Mouse (Mus musculus): ENCODE data around the gene Epsti1. TPM values are rescaled to one million over a fixed set of nuclear protein-coding genes. Genes with fewer than 3 reads are reported as not detected.

The Epsti1 gene
- polyA plus RNA-seq, 1 experiment from 2014 or later: not detected

DNA sequence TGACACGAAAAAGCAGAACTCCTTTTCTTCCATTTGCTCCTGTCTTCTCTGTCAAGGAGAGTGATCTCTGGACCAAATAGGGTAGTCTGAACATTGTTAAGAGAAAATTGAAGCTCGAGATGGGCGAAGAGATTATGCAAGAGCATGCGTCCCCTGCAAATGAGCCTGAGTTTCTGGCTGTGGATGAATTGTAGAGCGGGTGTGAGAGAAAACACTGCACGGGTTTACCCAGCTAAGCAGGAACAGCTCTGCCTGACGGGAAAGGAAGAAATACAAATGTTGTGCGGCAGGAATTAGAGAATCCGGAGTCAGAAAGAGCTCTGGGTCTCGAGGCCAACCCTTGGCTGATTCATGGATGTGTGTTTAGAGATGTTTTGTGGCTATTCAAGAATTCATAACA, 107.8 kb downstream of the Epsti1 start:
- Histone ChIP-seq H3K9me3 (replicated peaks; ENCODE audit: control insufficient read depth, low read length, poor library complexity, severe bottlenecking) (no peaks in the 10 kb centered on the region), H3K36me3 (ENCODE audit: control insufficient read depth, insufficient read depth, low read length) (no peaks in the 10 kb centered on the region), H3K4me2 (ENCODE audit: low read length) (no peak overlapping the region), H3K4me3 (ENCODE audit: low read depth, low read length) (no peak overlapping the region), H3K27me3 (ENCODE audit: control insufficient read depth, insufficient read depth, low read depth, low read length) (no peaks in the 10 kb centered on the region), H3K9ac (ENCODE audit: low read depth, low read length) (no peak overlapping the region), H3K27ac (ENCODE audit: low read length) (peak overlapping the region; percentile 31; the same call in 1 of the 2 replicates), H3K4me1 (ENCODE audit: control insufficient read depth, insufficient read depth, low read length) (peaks cover 5% of the 10 kb centered on the region)
- no peak for ATAC-seq
- WGBS: 62% methylated on average over 10 of the region's 10 CpGs

DNA sequence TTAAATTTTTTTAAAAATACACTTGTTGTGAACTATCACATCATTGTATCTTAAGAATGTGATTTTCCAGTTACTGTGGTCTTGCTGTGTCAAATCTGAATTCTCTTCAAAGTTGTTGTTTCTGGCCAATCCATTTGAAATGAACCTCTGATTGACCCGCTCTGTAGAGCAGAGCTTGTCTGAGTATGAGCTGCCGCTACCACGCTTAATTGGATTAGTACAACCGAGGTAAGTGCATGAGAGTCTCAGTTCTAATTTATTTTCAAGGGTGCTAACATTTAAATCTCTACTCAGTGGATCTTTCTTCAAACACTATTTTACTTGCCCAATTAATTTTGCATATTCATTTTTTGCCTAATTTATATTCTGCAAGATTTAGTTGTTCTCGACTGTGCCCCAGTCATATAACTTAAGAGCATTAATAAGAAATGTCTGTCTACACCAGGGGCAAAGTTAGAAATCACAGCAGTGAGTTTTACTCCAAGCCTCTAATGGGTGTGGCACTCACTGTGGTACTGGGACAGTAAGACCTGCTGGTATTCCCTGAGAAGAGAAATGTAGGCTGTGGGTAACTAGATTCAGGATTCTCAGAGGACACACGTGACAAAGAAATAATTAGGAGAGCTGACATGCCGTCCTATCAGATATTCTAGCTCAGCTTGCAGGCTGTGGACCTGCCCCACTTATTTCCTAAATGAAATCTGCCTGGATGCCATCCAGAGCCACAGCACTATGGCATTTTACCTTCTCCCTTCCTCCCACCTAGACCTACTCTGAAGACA, 111.7 kb downstream of the Epsti1 start:
- WGBS: 22% methylated on average over 7 of the region's 7 CpGs
- Histone ChIP-seq H3K27ac (ENCODE audit: low read length) (no peak overlapping the region), H3K36me3 (ENCODE audit: control insufficient read depth, insufficient read depth, low read length) (no peaks in the 10 kb centered on the region), H3K4me2 (ENCODE audit: low read length) (no peak overlapping the region), H3K4me1 (ENCODE audit: control insufficient read depth, insufficient read depth, low read length) (peaks cover 12% of the 10 kb centered on the region), H3K27me3 (ENCODE audit: control insufficient read depth, insufficient read depth, low read depth, low read length) (no peaks in the 10 kb centered on the region), H3K4me3 (ENCODE audit: low read depth, low read length) (no peak overlapping the region), H3K9me3 (replicated peaks; ENCODE audit: control insufficient read depth, low read length, poor library complexity, severe bottlenecking) (no peaks in the 10 kb centered on the region; the same call in 1 of the 2 replicates), H3K9ac (ENCODE audit: low read depth, low read length) (no peak overlapping the region)
- peak; percentile 69; the same call in 1 of the 2 replicates for ATAC-seq

DNA sequence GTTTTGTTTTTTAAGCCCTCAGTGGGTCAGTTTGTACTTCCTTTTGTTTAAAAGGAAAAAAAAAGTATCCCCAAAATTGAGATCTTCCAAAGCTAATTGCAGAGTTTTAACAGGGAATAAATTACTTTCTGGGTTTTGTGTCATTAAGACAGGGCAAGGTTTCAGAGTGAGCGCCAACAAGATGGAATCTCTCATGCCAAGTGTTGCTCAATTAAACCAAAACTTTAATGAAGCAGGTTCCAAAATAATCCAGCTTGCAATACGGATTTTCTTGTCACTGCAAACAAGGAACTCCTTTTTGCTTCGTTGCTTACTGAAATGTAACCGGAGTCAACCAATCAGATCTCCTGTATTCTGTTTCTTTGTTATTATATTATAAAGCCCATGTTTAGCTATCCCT, 112.4 kb downstream of the Epsti1 start:
- H3K4me1 ChIP-seq (ENCODE audit: control insufficient read depth, insufficient read depth, low read length): peaks cover 12% of the 10 kb centered on the region
- no peak overlapping the region for H3K4me2 ChIP-seq (ENCODE audit: low read length)
- no peak overlapping the region for H3K4me3 ChIP-seq (ENCODE audit: low read depth, low read length)
- no peak overlapping the region for H3K9ac ChIP-seq (ENCODE audit: low read depth, low read length)
- H3K36me3 ChIP-seq (ENCODE audit: control insufficient read depth, insufficient read depth, low read length): no peaks in the 10 kb centered on the region
- no peak overlapping the region for H3K27ac ChIP-seq (ENCODE audit: low read length)
- ATAC-seq: no peak
- whole genome bisulfite sequencing: 51% methylated on average over 4 of the region's 4 CpGs
- H3K27me3 ChIP-seq (ENCODE audit: control insufficient read depth, insufficient read depth, low read depth, low read length): no peaks in the 10 kb centered on the region
- no peaks in the 10 kb centered on the region; the same call in 1 of the 2 replicates for H3K9me3 ChIP-seq (replicated peaks; ENCODE audit: control insufficient read depth, low read length, poor library complexity, severe bottlenecking)

DNA sequence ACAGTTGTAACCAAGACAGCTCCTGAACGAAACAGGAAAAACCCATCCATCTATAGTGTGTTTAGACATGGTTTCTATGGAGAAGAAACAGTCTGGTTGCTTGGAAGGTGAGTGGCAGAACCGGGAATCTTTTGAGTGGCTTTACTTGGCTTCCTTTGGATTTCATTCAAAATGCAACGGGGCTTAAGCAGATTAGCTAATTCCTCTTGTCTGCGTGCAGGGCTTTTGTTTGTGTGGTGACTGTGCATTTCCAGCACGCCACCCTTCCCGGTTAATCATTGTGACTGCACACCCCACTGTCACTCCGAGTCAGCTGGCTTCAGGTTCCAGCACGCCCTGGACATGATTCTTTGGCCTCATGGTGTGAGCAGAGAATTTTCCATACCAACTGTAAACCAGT, 115.9 kb downstream of the Epsti1 start:
- Histone ChIP-seq H3K4me1 (ENCODE audit: control insufficient read depth, insufficient read depth, low read length) (peaks cover 12% of the 10 kb centered on the region), H3K9ac (ENCODE audit: low read depth, low read length) (no peak overlapping the region), H3K27ac (ENCODE audit: low read length) (peak overlapping the region; percentile 22; the same call in 1 of the 2 replicates), H3K27me3 (ENCODE audit: control insufficient read depth, insufficient read depth, low read depth, low read length) (no peaks in the 10 kb centered on the region), H3K9me3 (replicated peaks; ENCODE audit: control insufficient read depth, low read length, poor library complexity, severe bottlenecking) (no peaks in the 10 kb centered on the region; the same call in 1 of the 2 replicates), H3K4me3 (ENCODE audit: low read depth, low read length) (no peak overlapping the region), H3K36me3 (ENCODE audit: control insufficient read depth, insufficient read depth, low read length) (no peaks in the 10 kb centered on the region), H3K4me2 (ENCODE audit: low read length) (no peak overlapping the region)
- peak; percentile 60; the same call in 1 of the 2 replicates for ATAC-seq
- 5% methylated on average over 8 of the region's 8 CpGs for WGBS

DNA sequence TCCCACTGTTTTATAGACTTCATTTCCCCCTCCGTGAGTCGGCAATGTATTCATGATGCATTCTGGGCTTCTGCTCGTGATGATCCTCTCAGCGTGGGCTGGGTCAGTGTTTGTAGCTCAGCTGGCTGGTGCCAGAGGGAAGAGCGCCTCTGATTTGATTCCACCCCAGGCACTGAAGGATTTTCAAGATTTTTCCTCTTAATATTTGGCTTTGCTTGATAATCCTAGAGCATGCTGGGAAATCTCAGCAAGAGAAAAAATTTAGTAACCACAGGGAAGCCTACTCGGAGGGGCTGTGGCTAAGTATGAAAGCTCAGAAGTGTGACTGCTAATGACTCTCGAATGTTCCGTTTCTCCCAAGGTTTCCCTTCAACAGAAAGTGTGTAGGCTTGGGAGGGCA, 134.8 kb downstream of the Epsti1 start:
- H3K4me2 ChIP-seq (ENCODE audit: low read length): 0 out of 2 replicates have a peak overlapping the region, but pooled peaks have one; percentile 10
- H3K4me3 ChIP-seq (ENCODE audit: low read depth, low read length): no peak overlapping the region
- peak overlapping the region; percentile 38; the same call in 1 of the 2 replicates for H3K27ac ChIP-seq (ENCODE audit: low read length)
- no peaks in the 10 kb centered on the region; the same call in 1 of the 2 replicates for H3K4me1 ChIP-seq (ENCODE audit: control insufficient read depth, insufficient read depth, low read length)
- ATAC-seq: peak; percentile 67
- 47% methylated on average over 8 of the region's 8 CpGs for WGBS
- no peak overlapping the region for H3K9ac ChIP-seq (ENCODE audit: low read depth, low read length)
- no peaks in the 10 kb centered on the region for H3K9me3 ChIP-seq (replicated peaks; ENCODE audit: control insufficient read depth, low read length, poor library complexity, severe bottlenecking)
- no peaks in the 10 kb centered on the region for H3K27me3 ChIP-seq (ENCODE audit: control insufficient read depth, insufficient read depth, low read depth, low read length)
- no peaks in the 10 kb centered on the region for H3K36me3 ChIP-seq (ENCODE audit: control insufficient read depth, insufficient read depth, low read length)

DNA sequence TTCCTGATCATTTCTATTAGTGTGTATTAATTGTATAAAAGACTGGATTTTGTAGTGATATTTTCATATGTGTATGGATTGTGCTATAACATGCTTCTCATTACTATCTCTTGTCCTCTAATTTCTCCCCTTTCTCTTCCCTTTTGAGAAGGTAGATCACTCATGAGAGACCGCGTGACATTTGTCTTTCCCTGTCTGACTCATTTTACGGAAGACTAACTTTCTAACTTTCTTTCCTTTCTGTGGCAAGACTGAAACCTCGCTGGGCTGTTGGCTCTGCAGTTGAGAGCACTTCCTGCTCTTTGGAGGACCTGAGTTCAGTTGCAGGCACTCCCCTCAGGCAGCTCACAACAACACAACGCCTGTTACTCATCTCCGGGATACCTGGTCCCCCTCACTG, 136.6 kb downstream of the Epsti1 start:
- no peak overlapping the region for H3K4me2 ChIP-seq (ENCODE audit: low read length)
- H3K36me3 ChIP-seq (ENCODE audit: control insufficient read depth, insufficient read depth, low read length): no peaks in the 10 kb centered on the region
- 84% methylated on average over 6 of the region's 6 CpGs for whole genome bisulfite sequencing
- H3K9me3 ChIP-seq (replicated peaks; ENCODE audit: control insufficient read depth, low read length, poor library complexity, severe bottlenecking): no peaks in the 10 kb centered on the region
- no peak overlapping the region for H3K9ac ChIP-seq (ENCODE audit: low read depth, low read length)
- no peak overlapping the region for H3K4me3 ChIP-seq (ENCODE audit: low read depth, low read length)
- H3K4me1 ChIP-seq (ENCODE audit: control insufficient read depth, insufficient read depth, low read length): no peaks in the 10 kb centered on the region; the same call in 1 of the 2 replicates
- no peak for ATAC-seq
- H3K27me3 ChIP-seq (ENCODE audit: control insufficient read depth, insufficient read depth, low read depth, low read length): no peaks in the 10 kb centered on the region
- no peak overlapping the region for H3K27ac ChIP-seq (ENCODE audit: low read length)

DNA sequence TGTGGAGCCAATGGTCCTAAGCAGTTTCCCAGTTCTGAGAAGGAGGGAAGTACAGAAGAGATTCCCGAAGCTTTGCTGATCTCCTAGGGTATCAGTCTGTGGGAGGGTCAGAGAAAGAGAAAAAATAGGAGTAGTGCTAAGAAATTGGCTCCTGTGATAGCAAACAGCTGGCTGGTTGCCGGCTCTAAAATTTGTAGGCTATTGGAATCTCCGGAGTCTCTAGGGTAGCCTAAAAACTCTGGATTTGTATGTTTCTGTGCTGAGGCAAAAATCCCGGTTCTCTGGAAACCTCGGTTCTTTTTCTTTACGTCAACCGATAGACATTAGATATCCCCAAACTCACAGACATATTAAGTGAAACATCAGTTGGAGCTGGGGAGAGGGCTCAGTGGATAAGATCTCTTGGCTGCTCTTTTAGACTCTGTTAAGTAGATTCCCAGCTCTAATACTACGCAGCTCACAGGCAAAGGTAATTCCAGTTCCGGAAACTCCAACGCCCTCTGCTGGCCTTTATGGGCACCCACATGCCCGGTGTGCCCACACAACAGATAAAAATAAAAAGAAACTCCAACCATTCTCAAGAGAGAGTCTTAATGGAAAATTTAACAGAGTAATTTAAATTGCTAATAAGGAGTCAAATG, 138.0 kb downstream of the Epsti1 start:
- Histone ChIP-seq H3K36me3 (ENCODE audit: control insufficient read depth, insufficient read depth, low read length) (no peaks in the 10 kb centered on the region), H3K4me1 (ENCODE audit: control insufficient read depth, insufficient read depth, low read length) (no peaks in the 10 kb centered on the region; the same call in 1 of the 2 replicates), H3K9me3 (replicated peaks; ENCODE audit: control insufficient read depth, low read length, poor library complexity, severe bottlenecking) (no peaks in the 10 kb centered on the region), H3K9ac (ENCODE audit: low read depth, low read length) (no peak overlapping the region), H3K4me2 (ENCODE audit: low read length) (no peak overlapping the region), H3K27ac (ENCODE audit: low read length) (no peak overlapping the region), H3K27me3 (ENCODE audit: control insufficient read depth, insufficient read depth, low read depth, low read length) (no peaks in the 10 kb centered on the region), H3K4me3 (ENCODE audit: low read depth, low read length) (no peak overlapping the region)
- 83% methylated on average over 11 of the region's 11 CpGs for WGBS
- no peak for ATAC-seq

DNA sequence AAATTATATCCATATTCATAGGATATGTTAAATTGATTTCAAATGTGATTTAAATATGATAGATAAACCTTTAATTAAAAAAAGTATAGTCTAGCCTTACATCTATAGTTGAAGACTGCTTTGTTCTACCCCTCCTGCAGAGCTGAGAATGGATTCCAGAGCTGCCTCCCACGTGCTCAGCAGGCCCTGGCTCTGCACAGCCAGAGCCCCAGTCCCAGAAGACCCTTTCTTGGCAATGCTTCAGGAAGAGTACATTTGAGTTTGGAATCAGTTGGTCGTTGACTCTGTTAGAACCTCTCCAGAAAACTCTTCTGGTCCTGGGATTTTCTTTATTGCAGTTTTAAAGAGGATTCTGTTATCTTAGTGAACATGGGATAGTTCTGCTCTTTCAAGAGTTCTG, 139.0 kb downstream of the Epsti1 start:
- ATAC-seq: no peak
- H3K9ac ChIP-seq (ENCODE audit: low read depth, low read length): no peak overlapping the region
- no peaks in the 10 kb centered on the region; the same call in 1 of the 2 replicates for H3K4me1 ChIP-seq (ENCODE audit: control insufficient read depth, insufficient read depth, low read length)
- H3K36me3 ChIP-seq (ENCODE audit: control insufficient read depth, insufficient read depth, low read length): no peaks in the 10 kb centered on the region
- H3K4me3 ChIP-seq (ENCODE audit: low read depth, low read length): no peak overlapping the region
- no peak overlapping the region for H3K27ac ChIP-seq (ENCODE audit: low read length)
- 25% methylated on average over 2 of the region's 2 CpGs for WGBS
- no peaks in the 10 kb centered on the region for H3K9me3 ChIP-seq (replicated peaks; ENCODE audit: control insufficient read depth, low read length, poor library complexity, severe bottlenecking)
- H3K27me3 ChIP-seq (ENCODE audit: control insufficient read depth, insufficient read depth, low read depth, low read length): no peaks in the 10 kb centered on the region
- H3K4me2 ChIP-seq (ENCODE audit: low read length): no peak overlapping the region

DNA sequence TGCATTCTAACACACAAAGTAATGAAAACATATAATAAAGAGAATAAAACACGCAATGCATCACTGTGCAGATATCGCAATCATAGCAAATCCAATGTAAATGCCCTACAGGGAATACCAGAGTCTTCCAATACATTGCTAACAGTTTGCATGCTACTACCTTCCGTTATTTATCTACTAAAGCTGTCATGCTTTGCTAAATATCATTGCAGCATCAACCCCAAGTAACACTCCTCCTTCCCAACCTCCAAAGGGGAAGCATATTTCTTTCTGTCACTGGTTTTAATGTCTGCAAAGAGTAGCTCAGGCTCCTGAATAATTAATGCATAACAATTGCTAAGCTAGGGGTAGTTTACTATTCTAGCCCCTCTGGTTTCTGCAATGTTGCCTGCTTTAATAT, 144.2 kb downstream of the Epsti1 start:
- WGBS: 84% methylated on average over 3 of the region's 3 CpGs
- ATAC-seq: no peak

More for the DNA sequence above, 144.2 kb downstream of the Epsti1 start:
- H3K36me3 ChIP-seq (ENCODE audit: control insufficient read depth, insufficient read depth, low read length): no peaks in the 10 kb centered on the region
- no peak overlapping the region for H3K4me3 ChIP-seq (ENCODE audit: low read depth, low read length)
- H3K27me3 ChIP-seq (ENCODE audit: control insufficient read depth, insufficient read depth, low read depth, low read length): no peaks in the 10 kb centered on the region
- H3K27ac ChIP-seq (ENCODE audit: low read length): no peak overlapping the region
- H3K9me3 ChIP-seq (replicated peaks; ENCODE audit: control insufficient read depth, low read length, poor library complexity, severe bottlenecking): no peaks in the 10 kb centered on the region
- no peak overlapping the region for H3K9ac ChIP-seq (ENCODE audit: low read depth, low read length)
- no peaks in the 10 kb centered on the region for H3K4me1 ChIP-seq (ENCODE audit: control insufficient read depth, insufficient read depth, low read length)
- H3K4me2 ChIP-seq (ENCODE audit: low read length): no peak overlapping the region
